Mouse (Mus musculus) cerebellum, adult 11-12 months (tissue): ENCODE data around the gene Slc22a12.

Source experiments
- DNase-seq: peaks from one replicate; pipeline ENCODE4 v3.0.0; 2022

Gene Slc22a12

DNA sequence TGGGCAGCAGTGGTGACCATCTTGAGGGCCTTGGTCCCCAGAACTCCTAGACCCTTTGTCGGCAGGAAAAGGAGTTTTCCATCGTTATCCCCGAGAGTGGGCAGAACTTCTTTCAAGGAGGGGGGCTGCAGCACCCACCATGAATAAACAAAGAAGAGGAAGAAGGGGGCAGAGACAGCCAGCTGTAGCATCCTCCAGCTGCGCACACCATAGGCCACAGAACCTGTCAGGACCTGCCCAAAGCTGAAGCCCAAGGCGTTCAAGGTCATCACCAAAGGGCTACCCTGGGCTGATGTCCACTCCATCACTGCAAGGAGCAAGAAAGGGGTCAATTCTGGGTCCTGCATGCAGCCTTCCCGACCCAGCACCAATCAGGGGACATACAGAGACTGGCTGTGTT lies 2.6 kb downstream of the Slc22a12 start:
- no peak for DNase-seq

GRCm38 (mm10) chr19:6539592-6539991 lies 3.2 kb downstream of the Slc22a12 start:
- peak; percentile 26 for DNase-seq

DNA sequence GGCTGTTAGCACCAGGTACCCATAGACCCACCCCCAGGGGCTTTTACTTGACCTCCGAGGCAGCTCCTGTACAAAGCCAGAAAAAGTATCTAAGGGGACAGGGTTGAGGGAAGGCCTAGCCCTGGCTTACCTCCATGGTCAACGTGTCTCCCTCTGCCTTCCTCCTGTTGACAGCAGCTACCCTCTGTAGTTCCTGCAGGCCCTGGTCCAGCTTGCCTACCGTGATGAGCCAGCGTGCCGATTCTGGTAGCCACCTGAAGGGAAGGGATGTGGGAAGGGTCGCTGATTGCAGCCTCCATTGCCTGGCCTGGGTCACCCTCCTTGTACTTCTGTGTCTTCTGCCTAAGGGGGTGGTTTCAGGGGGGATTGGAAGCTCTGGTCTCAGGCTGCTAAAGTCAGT lies 4.3 kb downstream of the Slc22a12 start:
- peak; percentile 62 for DNase-seq

DNA sequence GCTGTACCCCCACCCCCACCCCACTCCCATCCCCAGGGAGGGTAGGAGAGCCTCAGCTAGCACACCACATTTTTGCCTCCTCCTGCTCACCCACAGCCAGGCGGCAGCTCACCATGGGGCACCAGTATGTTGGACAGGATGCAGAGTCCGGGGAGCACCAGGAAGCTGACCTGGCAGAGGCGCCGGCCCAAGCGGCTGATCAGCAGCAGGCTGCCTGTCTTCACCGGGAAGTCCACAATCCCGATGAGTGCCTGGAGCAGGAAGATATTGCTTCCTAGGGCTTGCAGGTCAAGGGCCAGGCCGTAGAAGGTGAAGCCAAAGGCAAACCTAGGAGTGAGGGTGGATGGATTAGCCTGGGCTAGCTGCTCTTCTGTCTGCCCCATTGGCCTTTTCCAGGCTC lies 5.3 kb downstream of the Slc22a12 start:
- DNase-seq = peak; percentile 80

GRCm38 (mm10) chr19:6536696-6537095 lies 6.1 kb downstream of the Slc22a12 start:
- DNase-seq = peak; percentile 79

DNA sequence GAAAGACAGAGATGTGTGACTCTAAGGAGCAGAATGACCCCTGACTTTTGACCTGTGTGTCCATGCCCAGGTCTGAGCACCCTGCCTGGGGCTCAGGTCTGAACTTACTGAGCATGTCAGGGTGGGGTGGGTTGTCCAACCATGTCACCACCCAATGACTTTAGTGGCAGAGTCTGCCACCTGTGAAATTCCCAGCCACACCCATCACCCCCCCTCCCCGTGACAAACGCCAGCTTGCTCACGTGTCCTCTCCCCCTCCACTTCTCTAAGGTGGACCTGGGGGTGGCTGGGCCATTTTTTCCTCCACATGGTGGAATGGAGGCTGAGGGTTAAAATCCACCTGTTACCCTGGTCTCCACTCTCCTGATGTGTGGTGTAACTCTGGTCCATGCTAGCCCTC lies 6.6 kb downstream of the Slc22a12 start:
- DNase-seq = peak; percentile 56

DNA sequence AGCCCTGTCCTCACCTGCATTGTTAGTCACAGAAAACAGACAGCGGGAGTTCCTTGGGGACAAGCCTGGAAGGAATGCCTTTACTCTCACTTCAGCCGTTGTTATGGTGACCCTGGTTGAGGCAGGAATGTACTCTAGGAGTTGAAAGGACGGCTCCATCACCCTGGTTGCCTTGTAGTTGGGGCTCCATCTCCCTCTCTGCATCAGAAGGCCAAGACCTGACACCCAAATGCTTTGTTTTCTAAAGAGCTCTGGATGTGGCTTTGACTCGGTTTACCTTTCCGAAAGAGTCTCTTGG lies 8.8 kb downstream of the Slc22a12 start:
- DNase-seq = no peak

GRCm38 (mm10) chr19:6533290-6534117 lies 9.3 kb downstream of the Slc22a12 start:
- DNase-seq = peak; percentile 86

- no peak for DNase-seq
Observed at GRCm38 (mm10) chr19:6532656-6533055, 10.2 kb downstream of the Slc22a12 start.

DNA sequence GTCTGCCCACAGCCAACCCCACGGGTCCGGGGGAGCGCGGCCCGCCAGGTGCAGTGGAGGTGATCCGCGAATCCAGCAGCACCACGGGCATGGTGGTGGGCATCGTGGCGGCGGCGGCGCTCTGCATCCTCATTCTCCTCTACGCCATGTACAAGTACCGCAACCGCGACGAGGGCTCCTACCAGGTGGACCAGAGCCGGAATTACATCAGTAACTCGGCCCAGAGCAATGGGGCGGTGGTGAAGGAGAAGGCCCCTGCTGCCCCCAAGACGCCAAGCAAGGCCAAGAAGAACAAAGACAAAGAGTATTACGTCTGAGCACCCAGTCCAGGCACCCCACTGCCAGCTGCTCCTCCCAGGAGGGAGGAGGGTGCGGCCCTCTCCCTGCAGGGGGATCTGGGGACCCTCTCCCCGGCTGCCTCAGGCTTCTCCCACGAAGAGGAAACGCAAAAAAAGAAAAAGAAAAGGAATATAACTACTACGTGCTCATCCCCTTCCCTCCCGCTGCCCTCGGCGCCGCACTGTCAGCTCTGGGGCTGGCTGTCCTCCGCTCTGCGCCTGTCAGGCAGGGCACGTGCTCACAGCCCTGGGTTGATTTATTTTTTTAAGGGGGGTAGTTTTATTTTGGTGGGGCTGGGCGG lies 10.9 kb downstream of the Slc22a12 start:
- DNase-seq = no peak

DNA sequence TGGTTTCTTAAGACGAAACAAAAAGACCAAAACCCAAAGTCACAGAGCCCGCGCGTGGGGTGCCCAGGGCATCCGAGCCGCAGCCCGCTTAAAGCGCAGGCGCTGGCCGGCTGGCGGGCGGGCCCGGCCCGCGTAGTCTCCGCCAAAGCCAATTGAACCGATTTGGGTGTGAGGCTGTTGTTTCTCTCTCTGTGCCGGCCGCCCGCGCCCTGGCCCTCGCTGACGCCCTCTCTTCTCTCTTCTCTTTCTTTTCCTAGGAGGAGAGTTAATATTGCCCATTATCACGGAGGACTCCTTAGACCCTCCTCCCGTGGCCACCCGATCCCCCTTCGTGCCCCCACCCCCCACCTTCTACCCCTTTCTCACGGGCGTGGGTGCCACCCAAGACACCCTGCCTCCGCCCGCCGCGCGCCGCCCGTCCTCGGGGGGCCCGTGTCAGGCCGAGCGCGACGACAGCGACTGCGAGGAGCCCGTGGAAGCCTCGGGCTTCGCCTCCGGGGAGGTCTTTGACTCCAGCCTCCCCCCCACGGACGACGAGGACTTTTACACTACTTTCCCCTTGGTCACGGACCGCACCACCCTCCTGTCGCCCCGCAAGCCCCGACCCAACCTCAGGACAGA lies 11.7 kb downstream of the Slc22a12 start:
- DNase-seq = peak; percentile 71

- DNase-seq = no peak
Observed at GRCm38 (mm10) chr19:6530359-6530758, 12.5 kb downstream of the Slc22a12 start.

GRCm38 (mm10) chr19:6529265-6529985 lies 13.4 kb downstream of the Slc22a12 start:
- no peak for DNase-seq

DNA sequence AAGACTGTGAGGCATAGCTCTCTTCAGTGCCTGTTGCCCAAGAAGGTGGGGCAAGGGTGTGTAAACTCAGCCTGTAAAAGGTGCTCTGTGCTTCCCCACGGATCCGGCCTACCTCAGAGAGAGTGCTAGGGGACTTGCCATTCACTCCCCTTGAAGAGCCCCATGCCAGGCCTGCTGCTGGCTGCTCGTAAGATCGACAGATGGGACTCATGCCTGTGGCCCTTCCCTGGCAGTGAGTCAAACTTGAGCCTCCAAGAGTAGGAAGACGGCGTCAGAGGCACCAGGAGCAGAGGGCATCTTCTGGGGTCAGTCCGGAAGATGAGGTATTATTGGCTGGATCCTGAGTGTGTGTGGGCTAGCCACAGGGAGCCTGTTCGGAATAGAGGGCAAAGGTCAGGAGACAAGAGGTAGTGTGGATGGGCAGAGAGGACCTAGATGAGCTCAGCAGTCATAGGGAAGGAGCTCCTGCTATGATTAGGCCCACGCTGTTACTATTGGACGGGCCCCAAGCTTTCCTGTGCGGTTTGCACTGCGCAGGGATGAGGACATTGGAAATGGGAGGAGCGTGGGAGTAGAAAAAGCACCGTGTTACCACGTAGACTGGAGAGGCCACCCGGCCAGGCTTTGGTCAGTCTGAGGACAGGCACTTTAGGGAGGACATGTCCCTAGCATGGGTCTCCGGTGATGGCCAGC lies 14.8 kb downstream of the Slc22a12 start:
- DNase-seq = peak; percentile 97

GRCm38 (mm10) chr19:6527439-6527838 lies 15.4 kb downstream of the Slc22a12 start:
- peak; percentile 94 for DNase-seq

GRCm38 (mm10) chr19:6526010-6526409 lies 16.8 kb downstream of the Slc22a12 start:
- no peak for DNase-seq

DNA sequence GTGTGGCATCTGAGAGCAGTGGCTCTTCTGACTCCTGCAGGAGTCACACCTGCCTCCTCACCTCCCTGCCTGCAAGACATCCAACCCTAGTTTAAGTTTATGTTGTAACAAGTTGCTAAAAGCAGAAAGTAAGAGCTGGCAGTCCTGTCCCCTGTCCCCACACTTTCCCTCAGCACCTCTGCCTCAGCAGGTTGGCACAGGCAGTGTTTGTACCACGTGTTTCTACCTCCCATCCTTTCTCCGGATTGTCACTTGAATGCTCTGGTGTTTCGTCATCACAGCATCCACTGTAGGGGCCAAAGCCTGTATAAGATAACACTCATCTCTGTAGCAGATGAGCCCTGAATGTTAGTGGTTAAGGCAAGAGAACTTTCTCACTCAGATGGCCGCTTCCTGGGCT lies 17.8 kb downstream of the Slc22a12 start:
- no peak for DNase-seq

DNA sequence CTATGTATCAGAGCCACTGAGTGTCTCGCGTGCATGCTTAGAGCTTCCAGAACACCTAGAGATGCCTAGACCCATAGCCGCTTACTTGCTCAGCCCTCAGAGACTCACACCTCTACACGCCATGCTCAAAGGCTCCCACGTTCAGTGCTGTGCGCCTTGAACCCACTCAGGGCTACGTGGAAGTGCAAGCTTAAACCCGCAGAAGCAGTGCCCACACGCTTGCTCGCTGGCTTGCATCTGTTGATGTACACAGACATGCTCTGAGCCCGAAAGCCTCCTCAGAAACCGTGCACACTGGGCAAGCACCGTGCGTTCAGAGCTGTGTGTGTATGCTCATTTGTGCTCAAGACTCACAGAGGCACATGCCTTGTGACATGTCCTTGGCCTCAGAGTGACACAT lies 20.5 kb downstream of the Slc22a12 start:
- DNase-seq = no peak

DNA sequence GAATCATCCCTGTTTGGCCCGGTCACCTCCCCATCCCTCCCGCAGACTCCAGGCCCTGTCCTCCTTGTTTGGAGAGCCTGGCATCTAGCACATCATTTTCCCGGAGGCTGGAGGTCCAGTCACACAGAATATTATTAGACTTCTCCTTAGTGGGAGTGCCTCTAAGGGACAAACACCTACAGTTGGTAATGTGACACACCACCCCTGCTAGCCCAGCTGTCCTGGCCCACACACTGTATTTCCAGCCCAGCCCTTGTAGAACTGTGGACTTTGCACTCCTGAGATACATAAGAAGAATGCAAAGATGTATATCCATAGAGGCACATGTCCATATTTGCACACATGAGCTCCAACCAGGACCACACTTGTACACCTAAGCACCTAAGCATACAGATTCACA lies 21.2 kb downstream of the Slc22a12 start:
- DNase-seq = no peak

GRCm38 (mm10) chr19:6519483-6519882 lies 23.3 kb downstream of the Slc22a12 start:
- no peak for DNase-seq

GRCm38 (mm10) chr19:6518601-6519000 lies 24.2 kb downstream of the Slc22a12 start:
- no peak for DNase-seq

DNA sequence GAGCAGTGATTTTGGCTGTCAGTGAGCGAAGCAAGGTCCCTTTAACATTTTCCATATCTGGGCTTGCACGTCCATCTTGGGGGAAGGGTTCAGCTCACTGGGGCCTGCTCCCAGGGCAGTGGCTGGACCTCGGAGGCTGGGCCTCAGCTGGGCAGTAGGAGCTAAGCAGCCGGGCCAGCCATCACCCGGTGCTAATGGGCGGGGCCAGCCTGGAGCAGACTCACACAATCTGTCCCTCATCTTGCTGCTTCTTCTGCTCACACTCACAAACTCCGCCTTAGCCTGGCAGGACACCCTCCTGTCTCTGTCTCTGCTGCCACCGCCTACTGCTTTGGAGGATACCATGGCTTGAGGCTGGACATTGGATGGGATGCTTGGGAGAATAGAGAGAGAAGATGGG lies 26.7 kb downstream of the Slc22a12 start:
- DNase-seq = peak; percentile 71

- no peak for DNase-seq
Observed at GRCm38 (mm10) chr19:6515448-6515847, 27.4 kb downstream of the Slc22a12 start.
